Mouse (Mus musculus): ENCODE results near the gene Olfr826. TPM values are rescaled to one million over a fixed set of nuclear protein-coding genes. Genes with fewer than 3 reads are reported as not detected.
"Not testable (repeated sequence)": the region's sequence is repeated elsewhere in the genome, so short reads cannot be mapped to it uniquely, and the experiment has no call there.

Olfr826 gene
- total RNA-seq (2021) = not detected

DNA sequence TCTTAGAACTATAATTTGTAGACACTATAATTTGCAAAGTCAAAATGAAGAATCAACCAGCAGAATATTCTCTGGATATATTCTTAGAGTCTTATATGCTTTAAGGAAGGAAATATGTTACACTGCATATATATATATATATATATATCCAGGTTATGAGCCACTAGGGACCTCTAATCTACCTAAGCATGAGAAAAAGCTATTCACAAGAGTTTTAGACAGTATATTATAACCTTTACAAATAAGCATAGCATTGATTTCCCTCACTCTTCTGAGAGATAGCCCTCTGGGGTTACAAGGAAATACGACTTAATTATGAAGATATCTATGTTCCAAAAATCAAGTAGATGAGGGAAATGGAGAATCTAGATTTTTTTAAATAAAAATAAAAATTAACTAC is at the start of gene Olfr826:
Gene Olfr826, minus strand, starts transcription at position 101 of the 400 bp plus-strand sequence.
- no peak for DNase-seq
- intact Hi-C loops (cut with DNase I) = no loop called here

- DNase-seq = no peak
- intact Hi-C loops (cut with DNase I) = no loop called here
Measured at GRCm38 (mm10) chr10:130232117-130232516, 48.1 kb upstream of the Olfr826 start.

GRCm38 (mm10) chr10:130229584-130229983 is 45.6 kb upstream of the Olfr826 start:
- peak; percentile 3 for DNase-seq
- intact Hi-C loops (cut with DNase I) = loop anchor here (2.0 kb wide), 1 partner anchor 69 kb away; no protein-coding TSS in a partner anchor

DNA sequence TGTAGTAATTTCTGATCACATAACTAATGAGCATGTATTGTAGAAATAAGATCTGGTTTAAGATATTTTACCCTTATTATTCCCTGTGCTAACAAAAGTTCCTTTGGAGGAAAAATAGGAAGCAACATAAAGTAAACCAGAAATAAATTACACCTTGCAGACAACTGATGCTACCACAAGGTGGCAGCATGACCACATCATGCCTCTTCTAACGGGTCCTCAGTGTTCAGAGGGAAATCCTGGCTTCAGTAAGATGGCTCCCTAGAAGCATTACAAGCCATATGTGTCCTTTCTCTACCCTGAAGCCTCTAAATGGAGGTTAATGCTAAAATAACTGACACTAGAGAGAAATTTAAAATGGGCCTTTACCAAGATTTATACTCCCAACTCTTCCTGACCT is 44.3 kb upstream of the Olfr826 start:
- peak; percentile 62 for DNase-seq
- intact Hi-C loops (cut with DNase I) = loop anchor here (2.0 kb wide), 1 partner anchor 71 kb away; no protein-coding TSS in a partner anchor

DNA sequence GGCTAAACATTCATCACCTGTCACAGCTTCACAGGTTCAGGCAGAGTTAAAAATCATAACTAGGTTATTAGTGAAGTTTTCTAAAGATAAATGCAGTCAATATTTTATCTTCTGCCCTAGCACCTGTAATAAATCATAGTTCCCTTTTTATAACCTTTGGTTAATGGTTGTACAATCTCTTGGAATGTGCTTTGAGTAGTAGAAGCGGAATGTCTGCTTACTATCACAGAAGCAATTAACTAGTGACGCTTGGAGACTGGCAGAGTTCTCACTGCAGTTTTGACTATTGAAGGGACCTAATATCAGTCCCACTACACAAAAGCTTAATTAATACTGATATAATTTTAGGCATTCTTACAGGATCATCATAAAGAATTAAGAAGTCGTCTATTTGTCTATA is 41.0 kb upstream of the Olfr826 start:
- intact Hi-C loops (cut with DNase I) = no loop called here
- DNase-seq = no peak

- intact Hi-C loops (cut with DNase I) = no loop called here
Measured at GRCm38 (mm10) chr10:130214303-130214702, 30.3 kb upstream of the Olfr826 start, which contains the start of gene Olfr827. Gene Olfr827 (minus strand): TSS chr10:130214403.

DNA sequence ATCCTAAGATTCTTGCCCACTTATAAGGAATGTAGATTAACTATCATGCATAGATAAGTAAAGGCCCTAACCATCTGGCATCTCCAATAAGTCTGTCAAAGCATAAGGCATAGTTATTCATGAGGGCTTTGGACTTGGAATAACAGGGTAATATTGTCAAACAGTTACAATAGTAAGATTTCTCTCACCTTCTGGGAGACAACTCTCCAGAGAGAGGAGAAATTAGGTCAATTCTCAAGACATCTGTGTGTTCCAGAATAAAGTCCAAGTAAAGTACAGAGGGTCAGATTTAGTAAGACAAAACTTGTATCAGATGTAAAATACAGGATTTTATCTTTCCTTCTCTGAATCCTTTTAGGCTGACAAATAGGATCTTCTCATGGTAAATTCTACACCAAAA is 17.3 kb downstream of the Olfr826 start, which contains the start of gene Olfr825:
Gene Olfr825, minus strand, starts transcription at position 101 of the 400 bp plus-strand sequence.
- no peak for DNase-seq
- intact Hi-C loops (cut with DNase I) = no loop called here

More at GRCm38 (mm10) chr10:130214303-130214702, 30.3 kb upstream of the Olfr826 start, which contains the start of gene Olfr827:
- DNase-seq = no peak

DNA sequence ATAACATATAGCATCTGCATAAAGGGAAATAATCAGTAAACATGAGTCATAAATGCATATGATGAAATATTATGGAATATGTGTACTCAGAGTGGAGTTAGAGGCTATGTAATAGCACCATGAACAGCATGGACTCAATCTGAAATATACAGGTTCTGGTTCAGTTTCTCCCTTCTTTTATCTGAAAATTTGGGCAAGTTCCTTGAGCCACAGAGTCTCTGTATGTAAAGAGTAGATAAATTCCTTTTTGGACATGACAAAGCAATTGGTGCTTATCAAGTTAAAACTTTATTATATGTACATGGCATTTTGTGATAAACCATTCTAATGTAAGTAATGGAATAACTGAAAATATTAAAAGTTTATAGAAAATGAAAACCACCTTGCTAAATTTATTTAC is 18.8 kb downstream of the Olfr826 start:
- intact Hi-C loops (cut with DNase I) = no loop called here

GRCm38 (mm10) chr10:130144121-130144520 is 39.9 kb downstream of the Olfr826 start:
- DNase-seq = no peak
- intact Hi-C loops (cut with DNase I) = no loop called here

More for the DNA sequence above, 18.8 kb downstream of the Olfr826 start:
- DNase-seq = no peak

DNA sequence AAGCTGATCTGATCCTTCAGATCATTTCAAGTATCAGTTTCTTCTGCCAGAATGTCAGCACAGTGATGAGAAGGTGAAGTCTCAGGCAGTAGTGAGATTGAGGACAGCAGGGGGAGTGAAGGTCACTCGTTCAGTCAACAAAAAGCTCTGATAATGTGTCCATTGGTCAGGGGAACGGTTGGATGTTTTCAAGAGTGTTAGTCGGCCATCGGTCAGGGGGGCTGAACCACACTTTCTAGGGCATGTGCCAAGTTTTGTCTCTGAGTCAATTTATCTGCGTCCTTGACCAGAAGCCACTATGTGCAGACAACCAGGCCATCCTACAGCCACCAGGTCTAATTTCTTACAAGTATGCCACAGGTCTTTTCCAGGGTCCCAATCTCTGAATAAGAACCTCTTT is 41.5 kb downstream of the Olfr826 start:
- DNase-seq; intact Hi-C loops (cut with DNase I): not testable (repeated sequence)

GRCm38 (mm10) chr10:130134811-130135210 is 49.2 kb downstream of the Olfr826 start:
- DNase-seq = no peak
- intact Hi-C loops (cut with DNase I) = no loop called here

GRCm38 (mm10) chr10:130129900-130130299 is 54.1 kb downstream of the Olfr826 start, which contains the start of gene Olfr824:
Gene Olfr824 (minus strand): TSS chr10:130130000.
- intact Hi-C loops (cut with DNase I); DNase-seq: not testable (repeated sequence)

Other genes with a start within 250 kb of the Olfr826 start
- gene Olfr818, start 235.1 kb downstream of the Olfr826 start, total RNA-seq (2021) = not detected
- gene Olfr819, start 216.9 kb downstream of the Olfr826 start, total RNA-seq (2021) = not detected
- gene Olfr247, start 208.0 kb downstream of the Olfr826 start, total RNA-seq (2021) = not detected
- not detected for gene Gm10310, start 199.1 kb downstream of the Olfr826 start, total RNA-seq (2021)
- not detected for gene Olfr820, start 171.6 kb downstream of the Olfr826 start, total RNA-seq (2021)
- gene Olfr821, start 153.8 kb downstream of the Olfr826 start, total RNA-seq (2021) = not detected
- not detected for gene Olfr822, start 113.0 kb downstream of the Olfr826 start, total RNA-seq (2021)
- not detected for gene Olfr823, start 68.8 kb downstream of the Olfr826 start, total RNA-seq (2021)
- not detected for gene Olfr824, start 54.2 kb downstream of the Olfr826 start, total RNA-seq (2021)
- not detected for gene Olfr825, start 17.4 kb downstream of the Olfr826 start, total RNA-seq (2021)
- gene Olfr827, start 30.2 kb upstream of the Olfr826 start, total RNA-seq (2021) = not detected
- not detected for gene Neurod4, start 96.1 kb upstream of the Olfr826 start, total RNA-seq (2021)
- 1 to 10 TPM in 1 of 2 experiments, under 1 TPM in 1; 0.56 to 2.6 TPM for gene Tespa1, start 138.7 kb upstream of the Olfr826 start, total RNA-seq (2021)
- under 1 TPM; 0.10 to 0.12 TPM for gene Vmn2r84, start 210.1 kb upstream of the Olfr826 start, total RNA-seq (2021)
- gene Vmn2r85, start 245.5 kb upstream of the Olfr826 start, total RNA-seq (2021) = under 1 TPM; 0.20 to 0.32 TPM